Mouse (Mus musculus) MEL (cell line): ENCODE results near the gene Gprc5b. TPM values are rescaled to one million over a fixed set of nuclear protein-coding genes. Genes with fewer than 3 reads are reported as not detected.

ENCODE experiments used
- DNase-seq: peaks from one replicate; pipeline ENCODE4 v3.0.0; 2011; ENCODE audit warnings: low read depth, low spot score
- H3K27ac ChIP-seq: 2 replicates; pipeline ENCODE4 v1.5.1; 2012; ENCODE audit warnings: low read depth, mild to moderate bottlenecking, control low read depth, low read length, moderate library complexity; ENCODE audit not compliant: control insufficient read depth
- H3K27me3 ChIP-seq, 2 experiments: fragments of 150-350 bp in 1 of 2; sonication (generic) in 1 of 2; 2 replicates each; pipeline ENCODE4 v1.6.1; 2012; ENCODE audit warnings: low read length in 2 of 2, mild to moderate bottlenecking in 2 of 2, improper control_type of control experiment in 1 of 2, moderate library complexity in 1 of 2; ENCODE audit not compliant: insufficient read depth in 2 of 2, control insufficient read depth in 1 of 2
- H3K36me3 ChIP-seq, 2 experiments: 2 replicates each; pipeline ENCODE4 v1.6.1; 2012 to 2014; ENCODE audit warnings: low read length in 2 of 2, improper control_type of control experiment in 1 of 2, inconsistent platforms in 1 of 2, mild to moderate bottlenecking in 1 of 2; ENCODE audit not compliant: insufficient read depth in 2 of 2, control insufficient read depth in 1 of 2
- H3K4me1 ChIP-seq, 2 experiments: fragments of 150-350 bp in 1 of 2; sonication (generic) in 1 of 2; 2 replicates each; pipeline ENCODE4 v1.6.1; 2012; ENCODE audit warnings: low read length in 2 of 2, improper control_type of control experiment in 1 of 2, mild to moderate bottlenecking in 1 of 2; ENCODE audit not compliant: insufficient read depth in 2 of 2, control insufficient read depth in 1 of 2
- H3K4me3 ChIP-seq, 2 experiments: fragments of 150-350 bp in 1 of 2; sonication (generic) in 1 of 2; 2 replicates each; pipeline ENCODE4 v1.5.1; 2012; ENCODE audit warnings: low read depth in 2 of 2, low read length in 2 of 2, mild to moderate bottlenecking in 2 of 2, moderate library complexity in 2 of 2, control low read depth in 1 of 2, improper control_type of control experiment in 1 of 2; ENCODE audit not compliant: control insufficient read depth in 1 of 2, insufficient read depth in 1 of 2
- H3K79me2 ChIP-seq: 2 replicates; pipeline ENCODE4 v1.6.1; 2012; ENCODE audit warnings: mild to moderate bottlenecking, low read length, moderate library complexity; ENCODE audit not compliant: control insufficient read depth, poor library complexity, insufficient read depth
- H3K9ac ChIP-seq: 2 replicates; pipeline ENCODE4 v1.6.1; 2012; ENCODE audit warnings: low read depth, mild to moderate bottlenecking, control low read depth, low read length, moderate library complexity; ENCODE audit not compliant: control insufficient read depth, poor library complexity, severe bottlenecking
- H3K9me3 ChIP-seq: fragments of 150-350 bp; sonication (generic); replicated peaks from 2 replicates; pipeline ENCODE4 v1.6.1; 2012; ENCODE audit warnings: mild to moderate bottlenecking, low read length, improper control_type of control experiment, moderate library complexity; ENCODE audit not compliant: insufficient read depth
- BHLHE40 ChIP-seq: IDR thresholded peaks from 2 replicates; pipeline ENCODE4 v1.6.1; 2012; ENCODE audit warnings: low read depth, mild to moderate bottlenecking, inconsistent platforms, low read length, improper control_type of control experiment, borderline replicate concordance
- CHD1 ChIP-seq: IDR thresholded peaks from 2 replicates; pipeline ENCODE4 v1.6.1; 2012; ENCODE audit warnings: low read depth, mild to moderate bottlenecking, inconsistent platforms, low read length, improper control_type of control experiment
- CTCF ChIP-seq, 3 experiments: IDR thresholded peaks in 2 of 3; conservative IDR thresholded peaks in 1 of 3; 2 replicates each; pipeline ENCODE4 v1.5.1; 2011 to 2012; ENCODE audit warnings: low read length in 3 of 3, low read depth in 2 of 3, mild to moderate bottlenecking in 2 of 3, improper control_type of control experiment in 1 of 3, inconsistent platforms in 1 of 3, mixed read lengths in 1 of 3, moderate library complexity in 1 of 3; ENCODE audit not compliant: control insufficient read depth in 1 of 3, insufficient read depth in 1 of 3, poor library complexity in 1 of 3, severe bottlenecking in 1 of 3
- ELF1 ChIP-seq: IDR thresholded peaks from 2 replicates; pipeline ENCODE4 v1.6.1; 2014; ENCODE audit warnings: low read depth, mild to moderate bottlenecking, inconsistent platforms, low read length, improper control_type of control experiment, moderate library complexity
- ETS1 ChIP-seq: IDR thresholded peaks from 2 replicates; pipeline ENCODE4 v1.6.1; 2012; ENCODE audit warnings: low read depth, mild to moderate bottlenecking, inconsistent platforms, low read length, improper control_type of control experiment, moderate library complexity
- GABPA ChIP-seq: IDR thresholded peaks from 2 replicates; pipeline ENCODE4 v1.6.1; 2012; ENCODE audit warnings: low read depth, mild to moderate bottlenecking, inconsistent platforms, low read length, improper control_type of control experiment, moderate library complexity
- JUND ChIP-seq: IDR thresholded peaks from 2 replicates; pipeline ENCODE4 v1.6.1; 2011; ENCODE audit warnings: low read depth, mild to moderate bottlenecking, improper control_type of control experiment, low read length
- KAT2A ChIP-seq: conservative IDR thresholded peaks from 2 replicates; pipeline ENCODE4 v1.6.1; 2012; ENCODE audit warnings: low read depth, low read length, improper control_type of control experiment, inconsistent platforms
- MAX ChIP-seq: IDR thresholded peaks from 2 replicates; pipeline ENCODE4 v1.6.1; 2011; ENCODE audit warnings: low read length, improper control_type of control experiment
- MAZ ChIP-seq: IDR thresholded peaks from 2 replicates; pipeline ENCODE4 v1.6.1; 2012; ENCODE audit warnings: low read depth, mild to moderate bottlenecking, inconsistent platforms, low read length, improper control_type of control experiment
- MEF2A ChIP-seq: IDR thresholded peaks from 2 replicates; pipeline ENCODE4 v1.6.1; 2014; ENCODE audit warnings: low read depth, mild to moderate bottlenecking, inconsistent platforms, low read length, improper control_type of control experiment; ENCODE audit not compliant: poor library complexity, insufficient replicate concordance, severe bottlenecking; ENCODE audit errors: extremely low read depth
- MXI1 ChIP-seq: IDR thresholded peaks from 2 replicates; pipeline ENCODE4 v1.6.1; 2011; ENCODE audit warnings: mild to moderate bottlenecking, low read depth, low read length, improper control_type of control experiment
- MYB ChIP-seq: IDR thresholded peaks from 2 replicates; pipeline ENCODE4 v1.6.1; 2011; ENCODE audit warnings: mild to moderate bottlenecking, low read depth, low read length, improper control_type of control experiment
- MYC ChIP-seq: IDR thresholded peaks from 2 replicates; pipeline ENCODE4 v1.6.1; 2011; ENCODE audit warnings: low read depth, mild to moderate bottlenecking, low read length, improper control_type of control experiment, moderate library complexity
- NELFE ChIP-seq: IDR thresholded peaks from 2 replicates; pipeline ENCODE4 v1.6.1; 2011; ENCODE audit warnings: low read depth, low read length, improper control_type of control experiment
- POLR2A ChIP-seq, 2 experiments: IDR thresholded peaks; 2 replicates each; pipeline ENCODE4 v1.6.1; 2011 to 2012; ENCODE audit warnings: low read length in 2 of 2, mild to moderate bottlenecking in 2 of 2, control low read depth in 1 of 2, improper control_type of control experiment in 1 of 2, low read depth in 1 of 2, moderate library complexity in 1 of 2; ENCODE audit not compliant: control insufficient read depth in 1 of 2, insufficient read depth in 1 of 2, poor library complexity in 1 of 2
- POLR2AphosphoS5 ChIP-seq: IDR thresholded peaks from 2 replicates; pipeline ENCODE4 v1.6.1; 2012; ENCODE audit warnings: low read depth, borderline replicate concordance, mild to moderate bottlenecking, inconsistent platforms, low read length, moderate library complexity, mixed read lengths
- RAD21 ChIP-seq: IDR thresholded peaks from 2 replicates; pipeline ENCODE4 v1.6.1; 2011; ENCODE audit warnings: mild to moderate bottlenecking, low read depth, low read length, improper control_type of control experiment
- SIN3A ChIP-seq: IDR thresholded peaks from 2 replicates; pipeline ENCODE4 v1.6.1; 2012; ENCODE audit warnings: low read length, improper control_type of control experiment, inconsistent platforms
- SMC3 ChIP-seq: IDR thresholded peaks from 2 replicates; pipeline ENCODE4 v1.6.1; 2011; ENCODE audit warnings: low read depth, low read length, improper control_type of control experiment
- TAL1 ChIP-seq: IDR thresholded peaks from 2 replicates; pipeline ENCODE4 v1.6.1; 2012; ENCODE audit warnings: mild to moderate bottlenecking, inconsistent platforms, low read length, moderate library complexity, mixed read lengths
- TBP ChIP-seq: IDR thresholded peaks from 2 replicates; pipeline ENCODE4 v1.8.0; 2011; ENCODE audit warnings: low read depth, low read length, improper control_type of control experiment
- TCF12 ChIP-seq: IDR thresholded peaks from 2 replicates; pipeline ENCODE4 v1.6.1; 2014; ENCODE audit warnings: low read depth, mild to moderate bottlenecking, inconsistent platforms, low read length, improper control_type of control experiment, moderate library complexity
- UBTF ChIP-seq: IDR thresholded peaks from 2 replicates; pipeline ENCODE4 v1.6.1; 2012; ENCODE audit warnings: low read depth, mild to moderate bottlenecking, inconsistent platforms, low read length, improper control_type of control experiment, moderate library complexity, borderline replicate concordance; ENCODE audit not compliant: insufficient read depth
- ZC3H11A ChIP-seq: IDR thresholded peaks from 2 replicates; pipeline ENCODE4 v1.6.1; 2012; ENCODE audit warnings: low read depth, mild to moderate bottlenecking, inconsistent platforms, low read length, improper control_type of control experiment
- ZKSCAN1 ChIP-seq: IDR thresholded peaks from 2 replicates; pipeline ENCODE4 v1.6.1; 2012; ENCODE audit warnings: low read depth, mild to moderate bottlenecking, inconsistent platforms, low read length, improper control_type of control experiment, moderate library complexity
- ZMIZ1 ChIP-seq: IDR thresholded peaks from 2 replicates; pipeline ENCODE4 v1.6.1; 2012; ENCODE audit warnings: low read depth, mild to moderate bottlenecking, inconsistent platforms, low read length, improper control_type of control experiment, moderate library complexity
- polyA plus RNA-seq, 2 experiments: library from polyadenylated mRNA; stranded (reverse) in 1 of 2; unstranded in 1 of 2; fragments of >175 nt in 1 of 2; fragments of >200 nt in 1 of 2; gene quantifications; 2 replicates each; pipeline versions ENCODE4 v1.2.1 to v1.2.4; 2012; ENCODE audit warnings: low replicate concordance in 2 of 2, low read depth in 1 of 2; ENCODE audit not compliant: insufficient read length in 2 of 2, insufficient read depth in 1 of 2, missing spikeins in 1 of 2
- total RNA-seq: library from RNA; depleted of rRNA; stranded (reverse); fragments of 300-350 nt; gene quantifications from 2 replicates; pipeline ENCODE4 v1.2.3, GENCODE M21; 2012

Gene Gprc5b
- total and polyA plus RNA-seq, 3 experiments = not detected

DNA sequence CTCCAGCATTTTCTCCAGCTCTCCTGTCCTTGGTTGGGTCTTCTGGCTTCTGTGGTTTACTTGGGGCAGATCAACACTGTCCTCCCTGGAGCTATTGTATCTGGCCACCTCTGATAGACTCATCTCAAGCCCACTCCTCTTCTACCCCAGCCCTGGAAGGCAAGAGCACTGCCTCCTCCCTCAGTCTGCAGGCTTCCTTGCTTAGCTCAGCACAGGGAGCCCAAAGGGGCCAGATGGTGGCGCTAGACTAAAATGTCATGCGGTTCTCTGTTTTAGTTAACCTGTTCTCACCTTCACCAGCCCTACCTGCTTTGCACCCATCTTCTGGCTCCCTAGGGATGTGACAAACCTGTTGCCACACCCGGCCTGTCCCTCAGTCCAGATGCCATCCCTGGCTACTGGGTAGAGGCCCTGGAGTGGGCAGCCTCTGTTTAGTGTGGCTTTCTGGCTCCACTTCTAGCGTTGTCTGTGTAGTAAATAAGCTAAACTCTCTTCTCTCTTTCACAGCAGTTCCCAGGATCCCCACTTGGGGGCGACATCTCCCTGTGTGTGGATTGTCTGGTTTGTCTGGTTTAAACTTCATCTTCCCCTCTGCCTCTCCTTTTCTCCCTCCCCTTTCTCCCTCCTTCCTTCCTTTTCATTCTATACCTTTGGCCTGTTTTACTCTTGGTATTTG lies 16.0 kb upstream of the Gprc5b start:
- Histone ChIP-seq H3K9me3 (no peaks in the 10 kb centered on the region), H3K9ac (no peak overlapping the region)

DNA sequence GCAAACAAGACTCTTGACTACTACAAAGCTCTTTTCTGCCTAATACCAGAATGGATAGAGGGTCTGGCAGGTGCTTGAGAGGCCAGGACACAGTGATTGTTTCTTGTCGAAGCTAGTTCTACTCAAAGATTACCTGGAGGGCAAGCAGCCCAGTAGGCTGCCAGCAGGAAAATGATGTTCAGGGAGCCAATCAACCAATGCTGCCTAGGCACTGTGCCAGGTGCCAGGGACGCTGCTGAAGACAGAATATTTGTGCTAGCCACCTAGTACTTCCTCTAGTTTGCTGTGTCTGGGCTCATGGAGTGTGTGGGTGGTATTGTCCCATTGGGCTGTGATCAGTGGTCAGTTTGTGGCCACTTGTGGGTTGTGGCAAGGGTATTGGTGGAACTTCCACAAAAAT lies 7.5 kb upstream of the Gprc5b start:
- no peak overlapping the region for H3K4me3 ChIP-seq
- no peak for DNase-seq
- no peak overlapping the region for H3K27ac ChIP-seq
- no peaks in the 10 kb centered on the region for H3K36me3 ChIP-seq
- H3K4me1 ChIP-seq = no peaks in the 10 kb centered on the region
- no peaks in the 10 kb centered on the region for H3K79me2 ChIP-seq
- H3K9me3 ChIP-seq = no peaks in the 10 kb centered on the region
- no peak overlapping the region for H3K9ac ChIP-seq
- TF ChIP-seq MYC (no peak), ETS1 (no peak), ZKSCAN1 (no peak), ZMIZ1 (no peak), UBTF (no peak), TCF12 (no peak), NELFE (no peak), SIN3A (no peak), POLR2AphosphoS5 (no peak), POLR2A (IDR thresholded peaks at IDR 0.05; ENCODE audit: control insufficient read depth in 1 of 2, insufficient read depth in 1 of 2, low read depth in 1 of 2, low read length in 2 of 2, poor library complexity in 1 of 2) (no peak), MYB (no peak), MEF2A (no peak), JUND (no peak), TAL1 (no peak), CHD1 (no peak)
- no peaks in the 10 kb centered on the region; a peak in 1 of 4 replicates for H3K27me3 ChIP-seq

More for the DNA sequence above, 16.0 kb upstream of the Gprc5b start:
- peak; percentile 72 for DNase-seq
- Histone ChIP-seq H3K79me2 (no peaks in the 10 kb centered on the region), H3K36me3 (no peaks in the 10 kb centered on the region; a peak in 1 of 4 replicates), H3K4me1 (peaks cover 2 to 10% of the 10 kb centered on the region in 2 experiments; a peak in 3 of 4 replicates), H3K27ac (no peak overlapping the region), H3K4me3 (no peak overlapping the region), H3K27me3 (no peaks in the 10 kb centered on the region)
- TF ChIP-seq CTCF (IDR thresholded peaks at IDR 0.05 in 2 of 3, conservative IDR thresholded peaks at IDR 0.05 in 1 of 3; ENCODE audit: control insufficient read depth in 1 of 3, insufficient read depth in 1 of 3, low read depth in 2 of 3, low read length in 3 of 3, poor library complexity in 1 of 3, severe bottlenecking in 1 of 3) (peak; percentile 71 to 85 (median 77)), RAD21 (peak; percentile 78), GABPA (no peak), POLR2AphosphoS5 (no peak), SMC3 (peak; percentile 67), MXI1 (no peak), MAX (no peak), JUND (no peak), BHLHE40 (no peak), MEF2A (no peak), KAT2A (no peak), ZC3H11A (peak; percentile 54), TBP (no peak), ELF1 (no peak), MAZ (no peak)
